Mouse (Mus musculus) G1E (cell line): ENCODE data around the gene 9430097D07Rik.

Experiments used
- CTCF ChIP-seq: IDR thresholded peaks from 2 replicates; pipeline ENCODE4 v1.5.1; 2012; ENCODE audit warnings: low read depth, low read length, inconsistent platforms, mixed read lengths
- GATA1 ChIP-seq: IDR thresholded peaks from 2 replicates; pipeline ENCODE4 v1.6.1; 2012; ENCODE audit warnings: borderline replicate concordance, low read length, inconsistent platforms, mixed read lengths
- GATA2 ChIP-seq: IDR thresholded peaks from 2 replicates; pipeline ENCODE4 v1.6.1; 2012; ENCODE audit warnings: low read depth, low read length, inconsistent platforms, borderline replicate concordance
- POLR2AphosphoS5 ChIP-seq: IDR thresholded peaks from 2 replicates; pipeline ENCODE4 v1.6.1; 2012; ENCODE audit warnings: low read depth, low read length, inconsistent platforms; ENCODE audit not compliant: insufficient replicate concordance

GRCm38 (mm10) chr2:32620682-32621516, 45.4 kb upstream of the 9430097D07Rik start:
- TF ChIP-seq CTCF (no peak), GATA1 (no peak), POLR2AphosphoS5 (no peak), GATA2 (no peak)
